Mouse (Mus musculus): Measurements from ENCODE around the gene Srarp.

DNA sequence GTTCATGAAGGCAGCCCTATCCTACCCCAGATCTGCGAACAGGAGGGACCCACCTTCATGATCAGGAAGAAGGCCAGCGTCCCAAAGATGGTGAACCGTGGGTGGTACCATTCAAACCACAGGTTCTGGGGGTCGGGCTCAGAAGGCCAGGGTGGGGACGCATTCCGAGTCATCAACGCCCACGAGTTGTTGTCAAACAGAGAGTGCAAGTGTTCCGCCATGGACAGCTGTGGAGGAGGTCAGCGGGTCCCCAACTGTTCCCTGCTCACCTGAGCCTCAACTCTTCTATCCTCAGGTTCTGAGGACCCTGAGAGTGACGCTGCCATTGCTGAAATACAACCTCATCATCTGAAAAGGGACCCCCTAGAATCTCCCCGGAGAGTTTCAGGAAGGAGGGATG, 44.6 kb downstream of the Srarp start:
- TF ChIP-seq CTCF (IDR thresholded peaks at IDR 0.05; ENCODE audit: borderline replicate concordance, insufficient read depth, low read depth, low read length) = no peak
- TF ChIP-seq POLR2A (IDR thresholded peaks at IDR 0.05; ENCODE audit: borderline replicate concordance, insufficient read depth, low read length) = no peak

Measured in cerebellum, adult 2 months (tissue).